Mouse (Mus musculus) thymus, adult 18-20 months (tissue): Measurements from ENCODE around the gene Gja3.
"Not testable (repeated sequence)": the region's sequence is repeated elsewhere in the genome, so short reads cannot be mapped to it uniquely, and the experiment has no call there.

Experiments
- DNase-seq, 2 experiments: peaks; one replicate each; pipeline ENCODE4 v3.0.0; 2022; ENCODE audit warnings: mixed read lengths in 2 of 2

Gene Gja3

DNA sequence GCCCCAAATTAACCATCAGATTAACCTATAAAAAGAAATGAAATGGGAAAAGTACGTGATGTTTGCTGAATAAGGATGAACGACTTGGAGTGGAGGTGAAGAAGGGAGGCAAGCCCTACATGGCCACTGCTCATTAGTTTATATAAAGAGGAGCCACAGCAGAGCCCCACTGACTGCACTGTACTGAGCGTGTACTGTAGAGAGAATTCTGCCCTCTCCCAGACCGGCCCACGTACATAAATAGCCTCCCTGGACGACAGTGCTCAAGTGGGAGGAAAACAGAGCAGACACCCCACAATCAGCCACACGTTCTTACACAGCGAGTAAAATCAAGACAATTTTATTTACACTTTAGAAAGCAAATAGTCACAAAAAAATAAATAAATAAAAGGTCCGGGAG, 23.8 kb downstream of the Gja3 start:
- no peak for DNase-seq

- no peak for DNase-seq
Measured at GRCm38 (mm10) chr14:57032850-57033249, 25.1 kb downstream of the Gja3 start.

DNA sequence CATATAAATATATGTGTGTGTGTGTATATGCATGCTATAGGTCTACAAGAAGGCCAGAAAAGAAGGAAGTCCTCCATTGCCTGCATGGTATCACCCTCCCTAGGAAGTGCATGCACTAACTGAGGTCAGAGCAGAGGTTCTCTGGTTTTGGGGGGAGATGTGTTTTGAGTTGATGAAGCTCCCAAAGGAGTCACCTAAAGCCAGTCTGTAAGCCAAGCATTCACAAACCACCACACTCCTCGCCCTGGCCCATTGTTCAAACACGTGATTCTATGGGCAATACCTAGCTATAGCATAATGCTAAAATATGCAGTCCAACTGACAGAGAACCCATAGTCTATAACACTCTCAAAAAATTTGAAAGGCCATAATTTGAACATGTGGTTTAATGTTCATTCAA, 39.5 kb downstream of the Gja3 start:
- DNase-seq: no peak

DNA sequence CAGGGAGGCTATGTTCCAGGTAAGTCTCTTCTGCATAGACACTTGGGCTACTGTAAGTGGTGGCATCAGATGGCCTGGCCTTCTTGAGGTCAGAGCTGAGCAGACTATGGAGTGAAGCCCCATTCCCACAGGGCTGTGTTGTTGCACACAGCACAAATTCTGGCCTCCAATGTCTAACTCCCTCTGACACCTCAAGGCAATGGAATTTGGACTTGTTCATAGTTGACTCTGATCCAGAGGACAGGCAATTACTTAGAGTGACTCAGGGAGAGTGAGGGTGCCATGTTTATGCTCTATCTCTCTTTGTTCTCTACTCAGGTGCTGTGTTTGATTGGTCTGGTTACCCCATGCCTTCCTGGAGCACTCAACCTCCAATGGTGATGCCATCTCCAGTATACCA, 41.1 kb downstream of the Gja3 start:
- not testable (repeated sequence) for DNase-seq

DNA sequence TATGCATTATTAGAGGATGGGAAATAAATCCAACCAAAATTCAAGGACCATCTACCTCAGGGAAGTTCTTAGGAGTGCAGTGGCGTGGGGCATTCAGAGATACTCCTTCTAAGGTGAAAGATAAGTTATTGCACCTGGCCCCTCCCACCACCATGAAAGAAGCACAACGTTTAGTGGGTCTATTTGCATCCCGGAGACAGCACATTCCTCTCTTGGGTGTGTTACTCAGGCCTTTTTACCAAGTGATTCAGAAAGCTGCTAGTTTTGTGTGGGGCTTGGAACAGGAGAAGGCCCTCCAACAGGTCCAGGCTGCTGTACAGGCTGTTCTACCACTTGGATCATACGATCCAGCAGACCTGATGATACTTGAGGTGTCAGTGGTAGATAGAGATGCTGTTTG, 69.3 kb downstream of the Gja3 start:
- no peak for DNase-seq
